Mouse (Mus musculus): Measurements from ENCODE around the gene Prep.

GRCm38 (mm10) chr10:45098751-45099150, 31.7 kb downstream of the Prep start:
- TF ChIP-seq FLI1 (IDR thresholded peaks at IDR 0.05; ENCODE audit: low read length), result no peak
- no peak for TF ChIP-seq GATA1 (IDR thresholded peaks at IDR 0.05; ENCODE audit: borderline replicate concordance, low read length)

All from megakaryocyte, embryonic 14.5 days (primary cell).